Mouse (Mus musculus) hindbrain, embryonic 11.5 days (tissue): ENCODE measurements around the gene Ndufaf2. TPM values are rescaled to one million over a fixed set of nuclear protein-coding genes. Genes with fewer than 3 reads are reported as not detected.

ENCODE experiments used
- ATAC-seq: fragments of 200-750 bp; cut with Nextera tagmentation; 2 replicates; pipeline ENCODE4 v1.8.0; 2017; ENCODE audit warnings: mild to moderate bottlenecking, moderate TSS enrichment, moderate library complexity; ENCODE audit not compliant: low FRiP score
- DNase-seq: peaks from one replicate; pipeline ENCODE4 v3.0.0-alpha.2; 2015; ENCODE audit warnings: low spot score
- H3K27ac ChIP-seq: fragments of 300-500 bp; sonication (generic); 2 replicates; pipeline ENCODE4 v1.5.1; 2014; ENCODE audit warnings: mild to moderate bottlenecking, low read depth, low read length
- H3K27me3 ChIP-seq: fragments of 300-500 bp; sonication (generic); 2 replicates; pipeline ENCODE4 v1.6.1; 2014; ENCODE audit warnings: mild to moderate bottlenecking, low read length, moderate library complexity, mixed read lengths; ENCODE audit not compliant: control insufficient read depth, insufficient read depth
- H3K36me3 ChIP-seq: fragments of 300-500 bp; sonication (generic); 2 replicates; pipeline ENCODE4 v1.6.1; 2014; ENCODE audit warnings: mild to moderate bottlenecking, low read length, moderate library complexity, mixed read lengths; ENCODE audit not compliant: control insufficient read depth, insufficient read depth
- H3K4me1 ChIP-seq: fragments of 300-500 bp; sonication (generic); replicated peaks from 2 replicates; pipeline ENCODE4 v1.6.1; 2014; ENCODE audit warnings: low read length, mixed read lengths; ENCODE audit not compliant: control insufficient read depth, insufficient read depth
- H3K4me2 ChIP-seq: fragments of 300-500 bp; sonication (generic); replicated peaks from 2 replicates; pipeline ENCODE4 v1.6.1; 2014; ENCODE audit warnings: mild to moderate bottlenecking, low read depth, low read length
- H3K4me3 ChIP-seq: fragments of 300-500 bp; sonication (generic); 2 replicates; pipeline ENCODE4 v1.5.1; 2014; ENCODE audit warnings: low read depth, low read length
- H3K9ac ChIP-seq: fragments of 300-500 bp; sonication (generic); 2 replicates; pipeline ENCODE4 v1.6.1; 2014; ENCODE audit warnings: low read depth, low read length
- H3K9me3 ChIP-seq: fragments of 300-500 bp; sonication (generic); 2 replicates; pipeline ENCODE4 v1.6.1; 2016; ENCODE audit warnings: low read length; ENCODE audit not compliant: control insufficient read depth
- WGBS: fragments of 180-500 bp; shearing (Covaris S2); extraction: QIAGEN DNeasy Blood & Tissue Kit; methylation state at CpG from one replicate; pipeline ENCODE4 v1.1.7; 2014; 5-methylcytosine and 5-hydroxymethylcytosine counted together
- polyA plus RNA-seq: library from polyadenylated mRNA; unstranded; fragments of >200 nt; fragmentation: Nextera tagmentation; extraction: Ambion mirVana; gene quantifications from 2 replicates; pipeline ENCODE4 v1.2.1, GENCODE M21; 2014

The Ndufaf2 gene
- polyA plus RNA-seq, 1 experiment from 2014 or later = 84.7 TPM

GRCm38 (mm10) chr13:108046071-108046470 lies 112.4 kb downstream of the Ndufaf2 start:
- ATAC-seq (no peak), DNase-seq (no peak)
- Histone ChIP-seq H3K36me3 (no peaks in the 10 kb centered on the region), H3K27me3 (no peaks in the 10 kb centered on the region), H3K4me3 (no peak overlapping the region), H3K9ac (no peak overlapping the region), H3K9me3 (no peaks in the 10 kb centered on the region), H3K4me2 (no peak overlapping the region), H3K4me1 (peaks cover 5% of the 10 kb centered on the region; the same call in 1 of the 2 replicates), H3K27ac (no peak overlapping the region)
- 94% methylated on average over 3 of the region's 3 CpGs for WGBS

DNA sequence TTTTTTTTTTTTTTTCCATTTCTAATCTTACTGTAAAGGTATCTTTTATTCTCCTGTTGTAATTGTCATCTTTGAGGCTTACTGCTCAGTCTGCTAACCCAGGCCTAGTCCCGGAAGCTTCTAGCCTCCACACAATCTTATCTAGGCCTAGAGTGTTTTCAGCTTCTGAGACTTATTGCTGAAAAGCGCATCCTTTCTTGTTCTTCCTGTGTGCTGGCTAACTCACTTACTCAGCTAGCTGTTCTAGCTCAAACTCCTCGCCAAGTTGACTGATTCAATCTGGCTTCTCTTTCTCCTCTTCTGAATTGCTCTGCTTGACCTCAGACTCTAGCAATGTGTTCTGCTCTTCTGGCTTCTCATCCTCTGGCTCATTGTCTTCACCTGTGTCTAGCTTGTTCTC lies 112.8 kb downstream of the Ndufaf2 start:
- peaks cover 5% of the 10 kb centered on the region; the same call in 1 of the 2 replicates for H3K4me1 ChIP-seq
- H3K27ac ChIP-seq = no peak overlapping the region
- WGBS = 85% methylated on average over 3 of the region's 3 CpGs
- no peaks in the 10 kb centered on the region for H3K36me3 ChIP-seq
- DNase-seq (no peak), ATAC-seq (no peak)
- no peak overlapping the region for H3K4me2 ChIP-seq
- no peaks in the 10 kb centered on the region for H3K9me3 ChIP-seq
- no peak overlapping the region for H3K9ac ChIP-seq
- no peaks in the 10 kb centered on the region for H3K27me3 ChIP-seq
- no peak overlapping the region for H3K4me3 ChIP-seq

- H3K4me2 ChIP-seq = peak within 1 kb of the TSS; percentile 76
- H3K4me3 ChIP-seq = peak within 1 kb of the TSS; percentile 91
- H3K4me1 ChIP-seq = peaks cover 5% of the 10 kb centered on the region; the same call in 1 of the 2 replicates
- H3K9ac ChIP-seq = peak within 1 kb of the TSS; percentile 96
- WGBS = under 1% methylated on average over 49 of the region's 71 CpGs
- no peaks in the 10 kb centered on the region for H3K9me3 ChIP-seq
- peak within 1 kb of the TSS; percentile 85 for H3K27ac ChIP-seq
- peak; percentile 96 for ATAC-seq
- no peaks in the 10 kb centered on the region for H3K36me3 ChIP-seq
- DNase-seq = peak; percentile 96
- no peaks in the 10 kb centered on the region for H3K27me3 ChIP-seq
Observed at GRCm38 (mm10) chr13:108044222-108044941, 114.0 kb downstream of the Ndufaf2 start, which contains the start of gene Smim15. Smim15 (plus strand) TSS chr13:108044446.

- Histone ChIP-seq H3K4me1 (peaks cover 5% of the 10 kb centered on the region; the same call in 1 of the 2 replicates), H3K9ac (peak overlapping the region; percentile 96), H3K4me3 (peak overlapping the region; percentile 91), H3K27ac (peak overlapping the region; percentile 85), H3K36me3 (no peaks in the 10 kb centered on the region), H3K27me3 (no peaks in the 10 kb centered on the region), H3K9me3 (no peaks in the 10 kb centered on the region), H3K4me2 (peak overlapping the region; percentile 76)
- ATAC-seq (peak; percentile 82), DNase-seq (peak; percentile 32)
- 5% methylated on average over 23 of the region's 23 CpGs for WGBS
Observed at GRCm38 (mm10) chr13:108043431-108044221, 114.8 kb downstream of the Ndufaf2 start.

- 5% methylated on average over 7 of the region's 7 CpGs for WGBS
- peaks cover 5% of the 10 kb centered on the region; the same call in 1 of the 2 replicates for H3K4me1 ChIP-seq
- no peaks in the 10 kb centered on the region for H3K27me3 ChIP-seq
- peak; percentile 32; the same call in 1 of the 2 replicates for ATAC-seq
- no peaks in the 10 kb centered on the region for H3K36me3 ChIP-seq
- no peak overlapping the region for H3K9ac ChIP-seq
- H3K4me3 ChIP-seq = no peak overlapping the region
- H3K9me3 ChIP-seq = no peaks in the 10 kb centered on the region
- H3K4me2 ChIP-seq = no peak overlapping the region
- no peak overlapping the region for H3K27ac ChIP-seq
- peak; percentile 61 for DNase-seq
Observed at GRCm38 (mm10) chr13:108041358-108041757, 117.1 kb downstream of the Ndufaf2 start.

DNA sequence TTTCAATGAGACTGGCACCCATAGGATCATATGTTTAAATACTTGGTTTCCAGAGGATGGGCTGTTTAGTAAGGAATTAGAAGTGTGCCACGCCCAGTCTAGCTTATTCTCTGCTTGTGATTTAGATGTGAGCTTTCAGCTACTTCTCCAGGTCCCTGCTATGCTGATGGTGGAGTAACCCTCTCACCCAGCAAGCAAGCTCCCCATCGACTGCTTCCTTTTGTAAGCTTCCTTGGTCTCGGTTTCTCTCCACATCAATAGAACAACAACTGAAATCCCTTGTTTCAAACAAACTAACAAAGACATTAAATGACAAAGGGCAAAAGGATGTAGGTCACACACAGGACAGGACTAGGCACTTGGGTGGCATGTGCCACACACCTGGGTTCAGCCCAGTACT lies 118.0 kb downstream of the Ndufaf2 start:
- Histone ChIP-seq H3K4me2 (no peak overlapping the region), H3K9ac (no peak overlapping the region), H3K27ac (no peak overlapping the region), H3K4me3 (no peak overlapping the region), H3K27me3 (no peaks in the 10 kb centered on the region), H3K4me1 (peaks cover 5% of the 10 kb centered on the region; the same call in 1 of the 2 replicates), H3K9me3 (no peaks in the 10 kb centered on the region), H3K36me3 (no peaks in the 10 kb centered on the region)
- DNase-seq (no peak), ATAC-seq (no peak)
- WGBS = 53% methylated on average over 3 of the region's 3 CpGs

DNA sequence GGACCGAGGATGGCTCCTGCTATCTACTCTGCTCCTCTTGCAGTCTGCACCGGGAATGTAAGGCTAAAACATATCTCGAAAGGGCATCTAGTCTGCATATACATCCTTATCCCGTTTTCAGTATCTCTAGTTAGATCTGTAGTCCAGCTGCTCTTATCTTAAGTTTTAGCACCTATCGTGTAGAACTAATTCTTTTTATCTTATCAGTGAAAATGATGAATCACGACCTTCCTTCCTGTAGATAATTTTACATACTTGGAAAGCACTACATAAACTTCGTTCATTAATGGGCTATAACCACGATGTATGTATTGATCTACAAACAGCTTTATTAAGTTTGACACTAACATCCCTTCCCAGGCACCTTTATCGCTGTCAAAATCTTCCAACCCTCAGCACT lies 118.5 kb downstream of the Ndufaf2 start:
- DNase-seq (no peak), ATAC-seq (no peak)
- H3K4me3 ChIP-seq = no peak overlapping the region
- H3K27ac ChIP-seq = no peak overlapping the region
- no peaks in the 10 kb centered on the region for H3K9me3 ChIP-seq
- H3K4me1 ChIP-seq = peaks cover 5% of the 10 kb centered on the region; the same call in 1 of the 2 replicates
- no peaks in the 10 kb centered on the region for H3K36me3 ChIP-seq
- no peak overlapping the region for H3K4me2 ChIP-seq
- H3K27me3 ChIP-seq = no peaks in the 10 kb centered on the region
- H3K9ac ChIP-seq = no peak overlapping the region
- WGBS = 84% methylated on average over 9 of the region's 9 CpGs

DNA sequence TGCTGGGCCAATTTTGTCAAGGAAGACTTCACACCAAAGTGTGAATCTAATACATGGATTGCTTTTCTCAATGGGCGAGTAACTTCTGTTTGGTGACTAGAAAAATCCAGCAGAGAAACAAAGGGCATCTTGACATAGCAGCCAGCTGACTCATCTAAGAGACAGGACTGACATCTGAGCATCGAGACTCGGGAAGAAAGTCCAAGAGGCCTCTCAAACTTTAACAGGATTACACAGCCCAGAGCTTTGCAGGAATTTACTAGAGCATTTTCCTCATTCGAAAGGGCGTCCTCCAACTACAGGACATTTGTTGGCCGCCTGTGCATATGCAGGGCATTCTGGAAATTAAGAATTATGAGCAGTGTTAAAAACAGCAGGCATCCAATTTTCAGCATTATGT lies 119.0 kb downstream of the Ndufaf2 start:
- no peak for ATAC-seq
- H3K27ac ChIP-seq = no peak overlapping the region
- peaks cover 5% of the 10 kb centered on the region; the same call in 1 of the 2 replicates for H3K4me1 ChIP-seq
- H3K4me2 ChIP-seq = no peak overlapping the region
- WGBS = 72% methylated on average over 6 of the region's 6 CpGs
- H3K9me3 ChIP-seq = no peaks in the 10 kb centered on the region
- no peaks in the 10 kb centered on the region for H3K27me3 ChIP-seq
- H3K36me3 ChIP-seq = no peaks in the 10 kb centered on the region
- no peak overlapping the region for H3K9ac ChIP-seq
- no peak for DNase-seq
- H3K4me3 ChIP-seq = no peak overlapping the region
